Mouse (Mus musculus) megakaryocyte progenitor cell, adult 5-6 weeks (primary cell): ENCODE data around the gene Tmbim4. TPM values are rescaled to one million over a fixed set of nuclear protein-coding genes. Genes with fewer than 3 reads are reported as not detected.

Experiments
- ATAC-seq: replicated peaks from 2 replicates; pipeline ENCODE4 v1.8.0; 2016; ENCODE audit warnings: mild to moderate bottlenecking, moderate TSS enrichment, inconsistent platforms; ENCODE audit not compliant: poor library complexity
- total RNA-seq, 2 experiments: library from RNA; stranded (forward) in 1 of 2; stranded (reverse) in 1 of 2; fragments of 157-497, 149-512 nt in 1 of 2; fragments of 200-1000 nt in 1 of 2; gene quantifications; 2 replicates each; pipeline versions ENCODE4 v1.2.3 to v1.2.4; 2015 to 2017

The Tmbim4 gene
- total RNA-seq, 2 experiments from 2014 or later = 123 to 124 TPM

GRCm38 (mm10) chr10:120239476-120239875, 38.1 kb downstream of the Tmbim4 start:
- ATAC-seq = no peak

DNA sequence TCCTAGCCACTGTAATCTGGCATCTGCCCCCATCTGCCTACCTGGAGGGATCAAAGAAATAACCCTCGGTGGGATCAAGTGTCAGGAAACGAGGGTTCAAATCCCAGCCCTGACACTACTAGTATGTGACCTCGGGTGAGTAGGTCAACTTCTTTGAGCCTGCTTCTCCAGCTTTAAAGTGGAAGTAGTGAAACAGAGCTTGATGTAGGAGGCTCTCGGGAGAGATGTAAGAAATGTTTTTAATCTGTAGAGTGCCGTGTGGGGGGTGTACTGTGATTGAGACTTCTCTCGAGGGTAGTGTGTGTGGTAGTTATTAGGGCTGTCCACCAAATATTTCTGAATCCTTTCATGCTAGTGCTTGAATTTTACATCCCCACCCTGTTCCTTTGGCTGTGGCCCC, 41.0 kb downstream of the Tmbim4 start:
- no peak for ATAC-seq

GRCm38 (mm10) chr10:120245681-120246080, 44.3 kb downstream of the Tmbim4 start:
- no peak for ATAC-seq

GRCm38 (mm10) chr10:120246994-120247750, 45.8 kb downstream of the Tmbim4 start:
- ATAC-seq = peak; percentile 98

GRCm38 (mm10) chr10:120250911-120251683, 49.7 kb downstream of the Tmbim4 start:
- ATAC-seq = no peak

- ATAC-seq = no peak
Observed at GRCm38 (mm10) chr10:120251791-120252190, 50.4 kb downstream of the Tmbim4 start.

GRCm38 (mm10) chr10:120252800-120253199, 51.4 kb downstream of the Tmbim4 start:
- ATAC-seq = peak; percentile 43; the same call in 1 of the 2 replicates

DNA sequence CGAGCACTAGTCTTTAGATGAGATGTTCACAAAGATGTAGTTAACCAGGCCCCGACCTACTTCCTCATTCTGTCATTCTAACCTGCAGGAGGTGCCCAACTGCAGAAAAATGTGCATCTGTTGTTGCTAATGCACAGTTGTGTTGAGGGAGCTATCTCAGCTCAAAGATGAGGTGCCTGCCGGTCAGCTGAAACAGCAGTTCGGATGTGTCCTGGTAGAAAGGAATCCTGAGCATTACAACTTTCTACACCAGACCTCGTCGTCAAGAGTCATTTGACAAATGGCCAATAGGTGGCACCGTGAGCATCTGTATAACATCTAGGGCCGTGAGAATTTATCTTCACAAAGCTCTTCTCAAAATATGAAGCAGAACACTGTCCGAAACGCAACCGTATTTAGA, 55.8 kb downstream of the Tmbim4 start:
- peak; percentile 86 for ATAC-seq

GRCm38 (mm10) chr10:120267790-120268189, 66.4 kb downstream of the Tmbim4 start:
- no peak for ATAC-seq

- no peak for ATAC-seq
Observed at GRCm38 (mm10) chr10:120269946-120270345, 68.6 kb downstream of the Tmbim4 start.

DNA sequence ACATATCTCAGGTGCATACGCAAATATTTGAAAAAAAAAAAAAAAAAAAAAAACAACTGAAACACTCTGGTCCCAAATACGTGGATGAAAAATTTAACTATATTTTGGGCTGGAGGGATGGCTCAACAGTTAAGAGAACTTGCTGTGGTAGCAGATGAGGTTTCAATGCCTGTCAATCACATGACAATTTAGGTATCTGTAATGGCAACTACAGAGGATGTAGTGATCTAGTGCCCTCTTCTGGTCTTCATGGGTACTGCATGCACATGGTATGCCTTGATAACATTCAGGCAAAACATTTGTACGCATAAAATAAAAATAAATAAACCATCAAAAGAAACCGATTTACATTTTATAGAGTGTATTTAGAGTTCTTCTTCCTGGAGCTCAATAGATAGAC, 69.4 kb downstream of the Tmbim4 start:
- ATAC-seq = peak; percentile 94

DNA sequence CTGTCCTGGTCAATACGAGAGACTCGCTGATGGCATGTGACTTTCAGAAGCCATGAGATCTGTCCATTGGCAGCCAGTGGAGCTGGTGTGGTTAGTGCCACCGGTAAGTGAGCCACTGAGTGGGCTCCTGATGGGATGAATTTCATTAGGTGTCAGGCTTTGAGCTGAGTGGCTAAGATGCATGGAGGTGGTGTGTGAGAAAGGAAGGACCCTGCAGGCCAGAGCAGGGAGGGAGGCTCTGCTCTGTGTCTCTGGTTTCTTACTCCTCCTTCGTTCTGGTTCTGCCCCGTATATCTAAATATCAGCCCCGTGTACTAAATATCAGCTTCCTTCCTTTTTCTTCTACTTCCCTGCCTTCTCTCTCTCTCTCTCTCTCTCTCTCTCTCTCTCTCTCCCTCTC, 69.9 kb downstream of the Tmbim4 start:
- ATAC-seq = peak; percentile 30

DNA sequence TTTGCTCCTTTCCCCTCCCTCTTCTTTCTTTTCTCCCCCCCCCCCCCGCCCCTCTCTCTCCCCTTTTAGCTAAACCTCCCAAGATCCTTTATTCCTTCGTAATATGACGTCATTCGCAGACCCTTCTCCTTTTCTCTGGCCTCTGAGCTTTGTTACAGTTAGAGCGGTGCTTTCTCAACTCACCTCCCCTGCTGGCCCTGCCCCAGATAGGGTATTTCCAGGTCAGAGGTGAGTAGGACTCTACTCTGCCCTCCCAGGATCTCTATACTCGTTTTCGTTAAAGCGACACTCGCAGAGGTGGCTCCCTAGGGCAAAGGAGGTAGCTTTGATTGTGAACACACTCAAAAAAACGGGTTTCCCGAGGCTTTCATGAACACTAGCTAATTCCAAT, 70.5 kb downstream of the Tmbim4 start:
- peak; percentile 23; the same call in 1 of the 2 replicates for ATAC-seq

GRCm38 (mm10) chr10:120272270-120272883, 71.0 kb downstream of the Tmbim4 start:
- ATAC-seq = peak; percentile 8; the same call in 1 of the 2 replicates

- no peak for ATAC-seq
Observed at GRCm38 (mm10) chr10:120273335-120273734, 71.9 kb downstream of the Tmbim4 start.

Other genes starting within 250 kb of the Tmbim4 start
- 15.1 and 18.4 TPM in 2 replicates for gene Helb, start 88.6 kb upstream of the Tmbim4 start, total RNA-seq (2015)
- gene Helb, start 88.6 kb upstream of the Tmbim4 start, total RNA-seq (2017) = 29.2 and 34.2 TPM in 2 replicates
- 57.7 and 65.9 TPM in 2 replicates for gene Irak3, start 540 bp downstream of the Tmbim4 start, total RNA-seq (2015)
- gene Irak3, start 540 bp downstream of the Tmbim4 start, total RNA-seq (2017) = 19.6 and 26.1 TPM in 2 replicates
- 74.3 and 76.6 TPM in 2 replicates for gene Llph, start 25.5 kb downstream of the Tmbim4 start, total RNA-seq (2015)
- gene Llph, start 25.5 kb downstream of the Tmbim4 start, total RNA-seq (2017) = 89.6 and 96.1 TPM in 2 replicates